In the genomic region with DNA sequence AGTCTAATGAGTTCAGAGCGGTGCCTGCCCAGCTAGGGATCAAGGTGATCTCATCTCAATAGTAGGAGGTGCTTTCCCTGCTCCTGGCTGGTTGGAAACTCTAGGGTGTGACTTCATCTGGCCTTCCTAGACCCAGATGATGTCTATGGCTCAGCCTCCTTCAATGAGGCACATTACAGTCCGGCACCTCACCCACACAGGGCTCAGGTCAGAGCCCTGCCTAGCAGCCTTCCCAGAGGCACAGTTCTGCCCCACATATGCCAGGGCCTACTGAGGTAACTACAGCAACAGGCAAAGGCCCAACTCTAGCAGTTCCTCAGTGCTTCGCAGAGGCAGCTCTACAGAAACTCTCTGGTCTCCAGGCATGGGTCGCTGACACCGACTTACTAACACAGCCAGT, we compare ENCODE assay signal across 18 mouse cellular contexts.
DNase-seq lines count a peak whose midpoint lies in the region; ATAC-seq and TF ChIP-seq lines count a peak whose summit lies in the region.
"Had no signal": no experiment of that assay in that cellular context is flagged by ENCODE, and none has a peak within 500 bp of the region (broad histone marks: within the 10 kb centered on the region; RNA-seq: fewer than 3 reads in every experiment).

No protein-coding gene starts in this region.

- peak; percentile 45; the same call in 1 of the 2 replicates for ATAC-seq in forebrain, postnatal 0 days
- ATAC-seq in forebrain, embryonic 16.5 days, result no peak
- peak; percentile 72; the same call in 1 of the 2 replicates for ATAC-seq in hindbrain, postnatal 0 days
- ATAC-seq in hindbrain, embryonic 12.5 days (ENCODE audit: low FRiP score), result no peak
- ATAC-seq: activated CD4-positive, CD25-positive, alpha-beta regulatory T cell, adult 4 months; intestine, embryonic 16.5 days had no signal

- WGBS in forebrain, postnatal 0 days, result 85% methylated on average over 5 of the region's 5 CpGs
- WGBS in forebrain, embryonic 16.5 days, result 89% methylated on average over 5 of the region's 5 CpGs
- WGBS in hindbrain, postnatal 0 days, result 74% methylated on average over 5 of the region's 5 CpGs
- 96% methylated on average over 5 of the region's 5 CpGs for WGBS in hindbrain, embryonic 12.5 days

- no peaks in the 10 kb centered on the region for H3K4me1 ChIP-seq in forebrain, postnatal 0 days (ENCODE audit: insufficient read depth)
- H3K4me1 ChIP-seq in forebrain, embryonic 16.5 days (replicated peaks; ENCODE audit: control insufficient read depth, insufficient read depth, low read length), result no peaks in the 10 kb centered on the region
- H3K4me1 ChIP-seq in hindbrain, postnatal 0 days (ENCODE audit: insufficient read depth, low read length), result no peaks in the 10 kb centered on the region
- peaks cover 7% of the 10 kb centered on the region; the same call in 1 of the 2 replicates for H3K4me1 ChIP-seq in hindbrain, embryonic 12.5 days
- H3K4me1 ChIP-seq: embryonic facial prominence, embryonic 13.5 days; forebrain, embryonic 12.5 days; heart, embryonic 13.5 days had no signal

- no peak overlapping the region for H3K27ac ChIP-seq in forebrain, postnatal 0 days (ENCODE audit: low read depth, low read length)
- H3K27ac ChIP-seq in forebrain, embryonic 16.5 days (ENCODE audit: low read length), result no peak overlapping the region
- H3K27ac ChIP-seq in hindbrain, postnatal 0 days, result no peak overlapping the region
- H3K27ac ChIP-seq in hindbrain, embryonic 12.5 days, result no peak overlapping the region
- H3K27ac ChIP-seq: embryonic facial prominence, embryonic 13.5 days; forebrain, embryonic 12.5 days; heart, embryonic 13.5 days had no signal

- no peak overlapping the region for H3K9ac ChIP-seq in forebrain, postnatal 0 days
- H3K9ac ChIP-seq in forebrain, embryonic 16.5 days (replicated peaks; ENCODE audit: low read depth, low read length), result no peak overlapping the region
- H3K9ac ChIP-seq in hindbrain, postnatal 0 days (replicated peaks; ENCODE audit: low read length), result no peak overlapping the region
- no peak overlapping the region for H3K9ac ChIP-seq in hindbrain, embryonic 12.5 days
- H3K9ac ChIP-seq: embryonic facial prominence, embryonic 13.5 days; forebrain, embryonic 12.5 days; heart, embryonic 13.5 days had no signal

- H3K4me2 ChIP-seq in forebrain, postnatal 0 days (ENCODE audit: low read depth), result no peak overlapping the region
- H3K4me2 ChIP-seq in forebrain, embryonic 16.5 days (ENCODE audit: low read length), result no peak overlapping the region
- H3K4me2 ChIP-seq in hindbrain, postnatal 0 days (ENCODE audit: low read depth, low read length), result no peak overlapping the region
- no peak overlapping the region for H3K4me2 ChIP-seq in hindbrain, embryonic 12.5 days (replicated peaks)
- H3K4me2 ChIP-seq: embryonic facial prominence, embryonic 13.5 days; forebrain, embryonic 12.5 days; heart, embryonic 13.5 days had no signal

- DNase-seq in forebrain, postnatal 0 days, result no peak
- peak; percentile 34 for DNase-seq in hindbrain, postnatal 0 days (ENCODE audit: low spot score)
- DNase-seq in right cerebral cortex, postnatal 10 days (ENCODE audit: low spot score in 2 of 2), result peak; percentile 46 to 50
- DNase-seq in right cerebral cortex, postnatal 25 days, result no peak
- peak; percentile 34 for DNase-seq in MN1 (ENCODE audit: low spot score)
- DNase-seq in urinary bladder, adult 2 months (ENCODE audit: low spot score), result no peak
- DNase-seq: adrenal gland, postnatal 14 days; cerebellum, adult 11-12 months; cerebellum, adult 9-10 months; cerebellum, postnatal 25 days; heart, postnatal 36 days had no signal

- H3K9me3 ChIP-seq in forebrain, postnatal 0 days (ENCODE audit: low read length), result no peaks in the 10 kb centered on the region
- no peaks in the 10 kb centered on the region for H3K9me3 ChIP-seq in forebrain, embryonic 16.5 days (ENCODE audit: control insufficient read depth, low read length)
- no peaks in the 10 kb centered on the region for H3K9me3 ChIP-seq in hindbrain, postnatal 0 days (ENCODE audit: low read length)
- no peaks in the 10 kb centered on the region for H3K9me3 ChIP-seq in hindbrain, embryonic 12.5 days (replicated peaks)
- H3K9me3 ChIP-seq: embryonic facial prominence, embryonic 13.5 days; forebrain, embryonic 12.5 days; heart, embryonic 13.5 days had no signal

- H3K4me3 ChIP-seq in forebrain, postnatal 0 days (ENCODE audit: low read depth, low read length), result no peak overlapping the region
- H3K4me3 ChIP-seq in forebrain, embryonic 16.5 days (replicated peaks; ENCODE audit: low read length), result no peak overlapping the region
- H3K4me3 ChIP-seq in hindbrain, postnatal 0 days (ENCODE audit: low read length), result no peak overlapping the region
- H3K4me3 ChIP-seq in hindbrain, embryonic 12.5 days, result no peak overlapping the region
- H3K4me3 ChIP-seq: embryonic facial prominence, embryonic 13.5 days; forebrain, embryonic 12.5 days; heart, embryonic 13.5 days had no signal

- TF ChIP-seq CTCF in forebrain, postnatal 0 days (IDR thresholded peaks at IDR 0.05; ENCODE audit: low read depth), result no peak
- no peak for TF ChIP-seq CTCF in hindbrain, postnatal 0 days (IDR thresholded peaks at IDR 0.05; ENCODE audit: low read depth)

- no peaks in the 10 kb centered on the region for H3K27me3 ChIP-seq in forebrain, postnatal 0 days (ENCODE audit: insufficient read depth, low read length)
- H3K27me3 ChIP-seq in forebrain, embryonic 16.5 days (replicated peaks; ENCODE audit: control insufficient read depth, insufficient read depth, low read length), result no peaks in the 10 kb centered on the region
- no peaks in the 10 kb centered on the region for H3K27me3 ChIP-seq in hindbrain, postnatal 0 days (ENCODE audit: insufficient read depth, low read length)
- H3K27me3 ChIP-seq in hindbrain, embryonic 12.5 days, result no peaks in the 10 kb centered on the region
- H3K27me3 ChIP-seq: embryonic facial prominence, embryonic 13.5 days; forebrain, embryonic 12.5 days had no signal

- H3K36me3 ChIP-seq in forebrain, postnatal 0 days (ENCODE audit: insufficient read depth), result no peaks in the 10 kb centered on the region
- no peaks in the 10 kb centered on the region for H3K36me3 ChIP-seq in forebrain, embryonic 16.5 days (ENCODE audit: control insufficient read depth, insufficient read depth)
- no peaks in the 10 kb centered on the region for H3K36me3 ChIP-seq in hindbrain, postnatal 0 days (ENCODE audit: insufficient read depth, low read length)
- H3K36me3 ChIP-seq in hindbrain, embryonic 12.5 days, result peaks cover 17% of the 10 kb centered on the region; the same call in 1 of the 2 replicates

Comparison
In these comparisons a context has a peak if more than half of its experiments do, and no peak if none do; other contexts are left out.
1. ATAC-seq: peak in forebrain, postnatal 0 days (single experiment) and hindbrain, postnatal 0 days (single experiment); none in forebrain, embryonic 16.5 days (single experiment) and hindbrain, embryonic 12.5 days (single experiment).
2. DNase-seq: peak in hindbrain, postnatal 0 days (single experiment), right cerebral cortex, postnatal 10 days (2 of 2) and MN1 (single experiment); none in forebrain, postnatal 0 days (single experiment), right cerebral cortex, postnatal 25 days (single experiment) and urinary bladder, adult 2 months (single experiment).